Mouse (Mus musculus) heart, postnatal 36 days (tissue): Measurements from ENCODE around the gene Atp7a. TPM values are rescaled to one million over a fixed set of nuclear protein-coding genes. Genes with fewer than 3 reads are reported as not detected.
"Not testable (repeated sequence)": the region's sequence is repeated elsewhere in the genome, so short reads cannot be mapped to it uniquely, and the experiment has no call there.

ENCODE experiments used
- DNase-seq, 2 experiments: peaks; one replicate each; pipeline ENCODE4 v3.0.0; 2021 to 2022
- intact Hi-C: fragments of 180-260 bp; cut with DNase I; formaldehyde crosslinking; loops from one replicate; pipeline ENCODE4 v1.15.1; 2025
- total RNA-seq, 2 experiments: library from RNA; stranded (reverse); gene quantifications; 2 replicates each; pipeline ENCODE4 v1.2.3; 2021

Atp7a gene
- total RNA-seq, 2 experiments from 2014 or later, result 7.5 to 10.5 TPM

- intact Hi-C loops, result no loop called here
- DNase-seq, result no peak
Observed at GRCm38 (mm10) chrX:106048191-106048590, 21.1 kb downstream of the Atp7a start.

GRCm38 (mm10) chrX:106077858-106078257, 50.8 kb downstream of the Atp7a start:
- intact Hi-C loops, result loop anchor here (5.0 kb wide), 1 partner anchor 51 kb away; the partner anchor contains the start of gene Atp7a
- not testable (repeated sequence) for DNase-seq

- no peak for DNase-seq
- intact Hi-C loops, result no loop called here
Observed at GRCm38 (mm10) chrX:106080811-106081443, 53.9 kb downstream of the Atp7a start.

- intact Hi-C loops, result no loop called here
- no peak for DNase-seq
Observed at GRCm38 (mm10) chrX:106082518-106082917, 55.4 kb downstream of the Atp7a start.

GRCm38 (mm10) chrX:106085132-106085531, 58.1 kb downstream of the Atp7a start:
- intact Hi-C loops, result no loop called here
- DNase-seq, result no peak

- intact Hi-C loops, result no loop called here
- no peak for DNase-seq
Observed at GRCm38 (mm10) chrX:106085564-106085963, 58.5 kb downstream of the Atp7a start.

GRCm38 (mm10) chrX:106092939-106093338, 65.9 kb downstream of the Atp7a start:
- intact Hi-C loops, result no loop called here
- DNase-seq, result no peak

- DNase-seq, result peak; percentile 34 to 35
- intact Hi-C loops, result loop anchor here (1.0 to 5.0 kb wide), 2 partner anchors 67 to 79 kb away; no protein-coding TSS in a partner anchor
Observed at GRCm38 (mm10) chrX:106105464-106105863, 78.4 kb downstream of the Atp7a start.

- intact Hi-C loops, result no loop called here
Observed at GRCm38 (mm10) chrX:106113881-106114280, 86.8 kb downstream of the Atp7a start.

GRCm38 (mm10) chrX:106114674-106115073, 87.6 kb downstream of the Atp7a start:
- intact Hi-C loops, result no loop called here

More at GRCm38 (mm10) chrX:106113881-106114280, 86.8 kb downstream of the Atp7a start:
- no peak for DNase-seq

GRCm38 (mm10) chrX:106122823-106123222, 95.7 kb downstream of the Atp7a start:
- DNase-seq, result no peak
- intact Hi-C loops, result no loop called here

More at GRCm38 (mm10) chrX:106114674-106115073, 87.6 kb downstream of the Atp7a start:
- DNase-seq, result no peak

- intact Hi-C loops, result no loop called here
- no peak for DNase-seq
Observed at GRCm38 (mm10) chrX:106128283-106128682, 101.2 kb downstream of the Atp7a start.

- intact Hi-C loops, result no loop called here
- DNase-seq, result no peak
Observed at GRCm38 (mm10) chrX:106129877-106130276, 102.8 kb downstream of the Atp7a start.

GRCm38 (mm10) chrX:106134916-106135315, 107.8 kb downstream of the Atp7a start:
- intact Hi-C loops, result no loop called here
- DNase-seq, result no peak

- no peak for DNase-seq
- intact Hi-C loops, result no loop called here
Observed at GRCm38 (mm10) chrX:106135484-106135883, 108.4 kb downstream of the Atp7a start.

- DNase-seq, result peak in 1 of 2 experiments; percentile 15
- intact Hi-C loops, result no loop called here
Observed at GRCm38 (mm10) chrX:106135916-106136575, 109.0 kb downstream of the Atp7a start.

GRCm38 (mm10) chrX:106139309-106140070, 112.4 kb downstream of the Atp7a start:
- intact Hi-C loops, result no loop called here
- no peak for DNase-seq

GRCm38 (mm10) chrX:106142936-106143335, 115.9 kb downstream of the Atp7a start, which contains the start of gene Tlr13:
Gene Tlr13, plus strand, starts transcription at chrX:106143204.
- intact Hi-C loops, result no loop called here
- DNase-seq, result no peak

GRCm38 (mm10) chrX:106148185-106148584, 121.1 kb downstream of the Atp7a start:
- intact Hi-C loops, result no loop called here
- DNase-seq, result no peak

- intact Hi-C loops, result no loop called here
- no peak for DNase-seq
Observed at GRCm38 (mm10) chrX:106149460-106149859, 122.4 kb downstream of the Atp7a start.

- intact Hi-C loops, result no loop called here
- DNase-seq, result no peak
Observed at GRCm38 (mm10) chrX:106154180-106154586, 127.1 kb downstream of the Atp7a start.
